Mouse (Mus musculus): Measurements from ENCODE around the gene Tecta.

GRCm38 (mm10) chr9:42419687-42420086 is 20.0 kb upstream of the Tecta start:
- TF ChIP-seq CTCF (IDR thresholded peaks at IDR 0.05; ENCODE audit: control insufficient read depth, insufficient read depth, low read length) (no peak), POLR2A (IDR thresholded peaks at IDR 0.05; ENCODE audit: borderline replicate concordance, control insufficient read depth, low read depth, low read length) (no peak)
